Mouse (Mus musculus): ENCODE results near the gene Tmc3. TPM values are rescaled to one million over a fixed set of nuclear protein-coding genes. Genes with fewer than 3 reads are reported as not detected.
A peak's percentile ranks its signal among the peaks of the same experiment; 100 is the strongest.

Tmc3 gene
- total RNA-seq, 1 experiment, result 0.80 TPM

DNA sequence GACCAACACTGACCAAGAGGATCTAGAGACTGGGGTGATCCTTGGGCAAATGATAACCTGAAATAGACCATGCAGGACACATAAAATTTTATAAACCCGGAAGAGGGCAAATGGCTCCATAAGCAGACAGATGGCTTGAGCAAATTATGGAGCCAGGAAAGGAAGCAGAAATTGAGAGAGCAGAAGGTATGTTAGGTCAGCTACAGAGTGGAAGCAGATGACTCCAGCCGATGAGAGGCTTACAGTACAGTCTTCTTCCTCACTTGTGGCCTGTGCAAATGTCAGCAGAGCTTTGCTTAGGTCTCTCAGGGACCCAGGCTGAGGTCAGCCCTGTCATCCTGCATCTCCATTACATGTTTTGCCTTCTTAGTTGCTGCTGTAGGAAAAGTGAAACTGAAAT is 15.9 kb upstream of the Tmc3 start:
- no peak for DNase-seq (ENCODE audit: low read depth, low spot score)
- in situ Hi-C loops (cut with MboI; ENCODE audit: low sequenced_read_pairs in 2 of 2, unreplicated experiment in 2 of 2), result no loop called here

DNA sequence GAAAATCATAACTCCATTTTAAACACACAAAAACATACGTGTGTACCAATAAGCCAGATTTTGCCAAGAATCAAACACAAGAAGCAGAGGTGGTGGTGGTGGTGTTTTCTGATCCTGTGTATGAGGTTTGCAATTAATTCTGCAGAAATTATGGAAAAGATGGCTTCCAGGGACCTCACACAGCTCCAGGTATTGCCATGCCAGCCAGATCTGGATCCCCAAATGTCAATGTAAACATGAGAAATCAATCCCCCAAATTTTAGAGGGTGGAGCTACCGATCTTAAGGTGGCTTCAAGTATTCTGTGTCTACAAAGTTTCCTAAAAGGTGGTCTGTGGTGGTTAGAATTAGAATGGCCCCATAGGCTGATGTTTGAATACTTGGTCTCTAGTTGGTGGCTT is 15.3 kb upstream of the Tmc3 start:
- DNase-seq (ENCODE audit: low read depth, low spot score), result no peak
- Histone ChIP-seq H3K9me3 (ENCODE audit: control insufficient read depth, insufficient read depth, low read depth, low read length) (no peaks in the 10 kb centered on the region), H3K4me3 (ENCODE audit: insufficient read depth in 1 of 2, low read depth in 1 of 2, low read length in 2 of 2, poor library complexity in 1 of 2, severe bottlenecking in 1 of 2) (no peak overlapping the region), H3K36me3 (ENCODE audit: control insufficient read depth, insufficient read depth, low read length, poor library complexity, severe bottlenecking) (no peaks in the 10 kb centered on the region), H3K27ac (ENCODE audit: insufficient read depth, low read depth, low read length, poor library complexity, severe bottlenecking) (no peak overlapping the region), H3K9ac (ENCODE audit: insufficient read depth, low read depth, low read length, poor library complexity, severe bottlenecking) (no peak overlapping the region), H3K4me1 (ENCODE audit: control insufficient read depth in 2 of 2, insufficient read depth in 2 of 2, low read length in 2 of 2, poor library complexity in 1 of 2) (peaks cover 4 to 6% of the 10 kb centered on the region in 2 experiments; a peak in 3 of 4 replicates)
- TF ChIP-seq MAFK (IDR thresholded peaks at IDR 0.05; ENCODE audit: insufficient read depth, low read depth, low read length) (no peak), HCFC1 (IDR thresholded peaks at IDR 0.05; ENCODE audit: borderline replicate concordance, insufficient read depth, low read length) (no peak), ZC3H11A (IDR thresholded peaks at IDR 0.05; ENCODE audit: borderline replicate concordance, low read depth, low read length) (no peak), CHD2 (IDR thresholded peaks at IDR 0.05; ENCODE audit: low read depth, low read length) (no peak)
- in situ Hi-C loops (cut with MboI; ENCODE audit: low sequenced_read_pairs in 2 of 2, unreplicated experiment in 2 of 2), result no loop called here

More for the DNA sequence above, 15.9 kb upstream of the Tmc3 start:
- no peaks in the 10 kb centered on the region for H3K36me3 ChIP-seq (ENCODE audit: control insufficient read depth, insufficient read depth, low read length, poor library complexity, severe bottlenecking)
- no peak overlapping the region for H3K9ac ChIP-seq (ENCODE audit: insufficient read depth, low read depth, low read length, poor library complexity, severe bottlenecking)
- no peak overlapping the region for H3K4me3 ChIP-seq (ENCODE audit: insufficient read depth in 1 of 2, low read depth in 1 of 2, low read length in 2 of 2, poor library complexity in 1 of 2, severe bottlenecking in 1 of 2)
- no peak overlapping the region for H3K27ac ChIP-seq (ENCODE audit: insufficient read depth, low read depth, low read length, poor library complexity, severe bottlenecking)
- H3K4me1 ChIP-seq (ENCODE audit: control insufficient read depth in 2 of 2, insufficient read depth in 2 of 2, low read length in 2 of 2, poor library complexity in 1 of 2), result peaks cover 4 to 6% of the 10 kb centered on the region in 2 experiments; a peak in 3 of 4 replicates
- H3K9me3 ChIP-seq (ENCODE audit: control insufficient read depth, insufficient read depth, low read depth, low read length), result no peaks in the 10 kb centered on the region
- TF ChIP-seq CHD2 (IDR thresholded peaks at IDR 0.05; ENCODE audit: low read depth, low read length), result no peak
- no peak for TF ChIP-seq MAFK (IDR thresholded peaks at IDR 0.05; ENCODE audit: insufficient read depth, low read depth, low read length)

DNA sequence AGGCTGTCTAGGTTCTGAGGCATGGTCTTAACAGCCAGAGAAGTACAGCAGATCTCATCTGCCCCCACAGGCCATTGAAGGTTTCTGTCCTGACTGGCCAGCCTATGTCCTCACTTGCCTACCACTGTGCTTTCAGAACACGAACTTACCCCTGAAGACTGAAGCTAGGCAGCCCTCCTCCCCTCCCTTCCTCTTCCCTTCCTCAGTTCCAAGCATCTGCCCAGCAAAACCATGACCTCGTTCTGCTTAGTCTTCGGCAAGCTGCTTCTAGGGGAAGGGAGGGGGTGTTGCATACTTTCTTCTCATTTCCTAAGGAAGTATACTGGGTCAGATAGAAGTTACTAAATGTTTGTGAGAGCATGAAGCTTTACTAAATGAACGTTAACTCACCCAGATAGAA is 13.7 kb upstream of the Tmc3 start:
- H3K36me3 ChIP-seq (ENCODE audit: control insufficient read depth, insufficient read depth, low read length, poor library complexity, severe bottlenecking), result no peaks in the 10 kb centered on the region
- TF ChIP-seq CHD2 (IDR thresholded peaks at IDR 0.05; ENCODE audit: low read depth, low read length) (no peak), ZNF384 (IDR thresholded peaks at IDR 0.05; ENCODE audit: low read depth, low read length) (no peak), HCFC1 (IDR thresholded peaks at IDR 0.05; ENCODE audit: borderline replicate concordance, insufficient read depth, low read length) (no peak), MAFK (IDR thresholded peaks at IDR 0.05; ENCODE audit: insufficient read depth, low read depth, low read length) (no peak), ZC3H11A (IDR thresholded peaks at IDR 0.05; ENCODE audit: borderline replicate concordance, low read depth, low read length) (no peak)
- in situ Hi-C loops (cut with MboI; ENCODE audit: low sequenced_read_pairs in 2 of 2, unreplicated experiment in 2 of 2), result no loop called here
- H3K27ac ChIP-seq (ENCODE audit: insufficient read depth, low read depth, low read length, poor library complexity, severe bottlenecking), result no peak overlapping the region
- no peak overlapping the region for H3K9ac ChIP-seq (ENCODE audit: insufficient read depth, low read depth, low read length, poor library complexity, severe bottlenecking)
- H3K4me3 ChIP-seq (ENCODE audit: insufficient read depth in 1 of 2, low read depth in 1 of 2, low read length in 2 of 2, poor library complexity in 1 of 2, severe bottlenecking in 1 of 2), result no peak overlapping the region
- DNase-seq (ENCODE audit: low read depth, low spot score), result no peak
- H3K4me1 ChIP-seq (ENCODE audit: control insufficient read depth in 2 of 2, insufficient read depth in 2 of 2, low read length in 2 of 2, poor library complexity in 1 of 2), result no peaks in the 10 kb centered on the region
- H3K9me3 ChIP-seq (ENCODE audit: control insufficient read depth, insufficient read depth, low read depth, low read length), result no peaks in the 10 kb centered on the region

DNA sequence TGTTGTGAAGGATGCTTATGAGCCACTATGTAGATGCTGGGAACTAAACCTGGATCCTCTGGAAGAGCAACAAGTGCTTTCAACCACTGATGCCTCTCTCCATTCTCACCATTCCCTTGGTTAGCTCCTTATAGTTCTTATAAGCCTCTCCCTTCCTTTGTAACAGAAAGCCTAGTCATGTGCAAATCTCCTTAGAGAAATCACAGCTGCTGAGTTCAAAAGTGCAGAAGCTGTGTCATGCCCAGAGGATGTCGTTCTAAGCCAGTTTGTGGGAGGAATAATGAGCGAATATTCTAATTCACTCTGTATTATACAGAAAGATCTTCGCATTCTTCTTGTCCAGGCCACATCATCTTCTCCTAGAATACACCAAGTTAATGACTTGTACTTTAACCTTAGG is 12.8 kb upstream of the Tmc3 start:
- Histone ChIP-seq H3K4me1 (ENCODE audit: control insufficient read depth in 2 of 2, insufficient read depth in 2 of 2, low read length in 2 of 2, poor library complexity in 1 of 2) (no peaks in the 10 kb centered on the region), H3K9me3 (ENCODE audit: control insufficient read depth, insufficient read depth, low read depth, low read length) (no peaks in the 10 kb centered on the region), H3K4me3 (ENCODE audit: insufficient read depth in 1 of 2, low read depth in 1 of 2, low read length in 2 of 2, poor library complexity in 1 of 2, severe bottlenecking in 1 of 2) (no peak overlapping the region), H3K36me3 (ENCODE audit: control insufficient read depth, insufficient read depth, low read length, poor library complexity, severe bottlenecking) (no peaks in the 10 kb centered on the region), H3K9ac (ENCODE audit: insufficient read depth, low read depth, low read length, poor library complexity, severe bottlenecking) (no peak overlapping the region), H3K27ac (ENCODE audit: insufficient read depth, low read depth, low read length, poor library complexity, severe bottlenecking) (no peak overlapping the region)
- DNase-seq (ENCODE audit: low read depth, low spot score), result no peak
- TF ChIP-seq CHD2 (IDR thresholded peaks at IDR 0.05; ENCODE audit: low read depth, low read length) (no peak), ZC3H11A (IDR thresholded peaks at IDR 0.05; ENCODE audit: borderline replicate concordance, low read depth, low read length) (no peak), MAFK (IDR thresholded peaks at IDR 0.05; ENCODE audit: insufficient read depth, low read depth, low read length) (0 out of 2 replicates have a peak, but pooled peaks have one; percentile 50)
- in situ Hi-C loops (cut with MboI; ENCODE audit: low sequenced_read_pairs in 2 of 2, unreplicated experiment in 2 of 2), result no loop called here

DNA sequence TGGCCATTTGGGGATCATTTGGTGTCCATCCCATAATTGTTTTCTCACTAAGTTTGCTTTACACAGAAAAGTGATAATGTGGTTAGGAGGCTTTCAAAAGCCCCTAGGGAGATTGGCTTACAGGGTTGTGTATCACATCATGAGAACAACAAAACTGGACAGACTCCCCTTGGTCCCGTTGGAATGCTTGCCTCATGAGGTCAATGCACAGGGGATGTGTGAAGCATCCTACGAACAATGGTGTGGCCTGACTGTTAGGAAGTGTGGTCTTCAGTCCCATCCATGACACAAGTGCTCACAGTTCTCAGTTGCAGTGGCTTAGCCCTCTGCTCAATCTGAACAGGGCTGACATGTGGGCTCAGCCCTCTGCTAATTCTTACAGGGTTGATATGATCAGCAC is 12.3 kb upstream of the Tmc3 start:
- Histone ChIP-seq H3K36me3 (ENCODE audit: control insufficient read depth, insufficient read depth, low read length, poor library complexity, severe bottlenecking) (no peaks in the 10 kb centered on the region), H3K9ac (ENCODE audit: insufficient read depth, low read depth, low read length, poor library complexity, severe bottlenecking) (no peak overlapping the region), H3K4me1 (ENCODE audit: control insufficient read depth in 2 of 2, insufficient read depth in 2 of 2, low read length in 2 of 2, poor library complexity in 1 of 2) (no peaks in the 10 kb centered on the region), H3K27ac (ENCODE audit: insufficient read depth, low read depth, low read length, poor library complexity, severe bottlenecking) (no peak overlapping the region), H3K9me3 (ENCODE audit: control insufficient read depth, insufficient read depth, low read depth, low read length) (no peaks in the 10 kb centered on the region), H3K4me3 (ENCODE audit: insufficient read depth in 1 of 2, low read depth in 1 of 2, low read length in 2 of 2, poor library complexity in 1 of 2, severe bottlenecking in 1 of 2) (no peak overlapping the region)
- no peak for DNase-seq (ENCODE audit: low read depth, low spot score)
- no peak for TF ChIP-seq HCFC1 (IDR thresholded peaks at IDR 0.05; ENCODE audit: borderline replicate concordance, insufficient read depth, low read length)
- in situ Hi-C loops (cut with MboI; ENCODE audit: low sequenced_read_pairs in 2 of 2, unreplicated experiment in 2 of 2), result no loop called here
